In genomic region chr9:46388677-46389676, GRCm38 (mm10) we compare ENCODE assay signal across 8 mouse cellular contexts.
DNase-seq lines count a peak whose midpoint lies in the region; ATAC-seq and TF ChIP-seq lines count a peak whose summit lies in the region.

No protein-coding gene starts in this region.

- H3K4me1 ChIP-seq in kidney, postnatal 0 days (replicated peaks; ENCODE audit: insufficient read depth, low read length) = 0 out of 2 replicates have a peak, but pooled peaks cover 4% of the 10 kb centered on the region
- peaks cover 18% of the 10 kb centered on the region for H3K4me1 ChIP-seq in embryonic facial prominence, embryonic 15.5 days
- H3K4me1 ChIP-seq in neural tube, embryonic 13.5 days (replicated peaks) = peaks cover 27% of the 10 kb centered on the region

- no peaks in the 10 kb centered on the region for H3K27me3 ChIP-seq in kidney, postnatal 0 days (ENCODE audit: insufficient read depth, low read length)
- H3K27me3 ChIP-seq in embryonic facial prominence, embryonic 15.5 days = peaks cover 13% of the 10 kb centered on the region
- H3K27me3 ChIP-seq in neural tube, embryonic 13.5 days = peaks cover 27% of the 10 kb centered on the region

- ATAC-seq in kidney, postnatal 0 days (replicated peaks; ENCODE audit: low FRiP score, low read depth) = no peak
- ATAC-seq in embryonic facial prominence, embryonic 15.5 days (ENCODE audit: insufficient number of reproducible peaks, low FRiP score, low TSS enrichment, low read depth) = no peak; the same call in 1 of the 2 replicates
- ATAC-seq in neural tube, embryonic 13.5 days (ENCODE audit: low read depth) = peak; percentile 86
- no peak for ATAC-seq in erythroid progenitor cell, adult 5-6 weeks (replicated peaks; ENCODE audit: low FRiP score, poor library complexity, severe bottlenecking)

- no peaks in the 10 kb centered on the region for H3K9me3 ChIP-seq in kidney, postnatal 0 days (replicated peaks; ENCODE audit: low read length)
- no peaks in the 10 kb centered on the region for H3K9me3 ChIP-seq in embryonic facial prominence, embryonic 15.5 days (replicated peaks)
- no peaks in the 10 kb centered on the region for H3K9me3 ChIP-seq in neural tube, embryonic 13.5 days

- no peak for TF ChIP-seq CTCF in kidney, postnatal 0 days (IDR thresholded peaks at IDR 0.05; ENCODE audit: low read depth)

- peak overlapping the region; percentile 60 for H3K4me2 ChIP-seq in kidney, postnatal 0 days (ENCODE audit: low read length)
- H3K4me2 ChIP-seq in embryonic facial prominence, embryonic 15.5 days (replicated peaks) = peak overlapping the region; percentile 58
- peak overlapping the region; percentile 68 for H3K4me2 ChIP-seq in neural tube, embryonic 13.5 days

- H3K4me3 ChIP-seq in kidney, postnatal 0 days (replicated peaks; ENCODE audit: low read depth, low read length) = peak overlapping the region; percentile 39
- H3K4me3 ChIP-seq in embryonic facial prominence, embryonic 15.5 days (replicated peaks) = peak overlapping the region; percentile 43
- peak overlapping the region; percentile 43 for H3K4me3 ChIP-seq in neural tube, embryonic 13.5 days

- H3K27ac ChIP-seq in kidney, postnatal 0 days = no peak overlapping the region
- no peak overlapping the region for H3K27ac ChIP-seq in embryonic facial prominence, embryonic 15.5 days (replicated peaks)
- peak overlapping the region; percentile 76 for H3K27ac ChIP-seq in neural tube, embryonic 13.5 days (replicated peaks)

- H3K9ac ChIP-seq in kidney, postnatal 0 days (ENCODE audit: low read depth, low read length) = no peak overlapping the region; the same call in 1 of the 2 replicates
- H3K9ac ChIP-seq in embryonic facial prominence, embryonic 15.5 days = 0 out of 2 replicates have a peak overlapping the region, but pooled peaks have one; percentile 21
- peak overlapping the region; percentile 77 for H3K9ac ChIP-seq in neural tube, embryonic 13.5 days

- H3K36me3 ChIP-seq in kidney, postnatal 0 days (ENCODE audit: insufficient read depth, low read length) = no peaks in the 10 kb centered on the region
- no peaks in the 10 kb centered on the region for H3K36me3 ChIP-seq in embryonic facial prominence, embryonic 15.5 days
- H3K36me3 ChIP-seq in neural tube, embryonic 13.5 days = no peaks in the 10 kb centered on the region

- DNase-seq in kidney, postnatal 0 days (ENCODE audit: low spot score) = peak; percentile 8
- no peak for DNase-seq in kidney, adult 11 months
- DNase-seq in left cerebral cortex, postnatal 10 days (ENCODE audit: extremely low spot score in 1 of 2, low spot score in 2 of 2) = peak; percentile 53 to 71
- no peak for DNase-seq in natural killer cell, adult 2 months (ENCODE audit: low spot score in 2 of 2)
- no peak for DNase-seq in adrenal gland, postnatal 10 days

- intact Hi-C loops in left cerebral cortex, postnatal 10 days (cut with DNase I) = no loop called here

- WGBS in kidney, postnatal 0 days = 38% methylated on average over 17 of the region's 17 CpGs
- 23% methylated on average over 17 of the region's 17 CpGs for WGBS in embryonic facial prominence, embryonic 15.5 days
- WGBS in neural tube, embryonic 13.5 days = 29% methylated on average over 17 of the region's 17 CpGs

Comparison
In these comparisons a context has a peak if more than half of its experiments do, and no peak if none do; other contexts are left out.
1. DNase-seq: peak in kidney, postnatal 0 days (single experiment) and left cerebral cortex, postnatal 10 days (2 of 2); none in kidney, adult 11 months (single experiment), natural killer cell, adult 2 months (0 of 2) and adrenal gland, postnatal 10 days (single experiment).
2. Peak in every context shown above with its lines, with median percentiles within 50 percentile points of each other: H3K4me2 ChIP-seq and H3K4me3 ChIP-seq.